Comparison of ENCODE assay signal across 10 mouse cellular contexts in genomic region chr3:96081006-96081405, GRCm38 (mm10). TPM values are rescaled to one million over a fixed set of nuclear protein-coding genes. Genes with fewer than 3 reads are reported as not detected.
DNase-seq lines count a peak whose midpoint lies in the region; ATAC-seq lines count a peak whose summit lies in the region.
"Had no signal": no experiment of that assay in that cellular context is flagged by ENCODE, and none has a peak within 500 bp of the region (broad histone marks: within the 10 kb centered on the region; RNA-seq: fewer than 3 reads in every experiment).

No protein-coding gene starts in this region.

- no peaks in the 10 kb centered on the region for H3K27me3 ChIP-seq in midbrain, embryonic 11.5 days (ENCODE audit: control insufficient read depth, insufficient read depth, low read length)
- H3K27me3 ChIP-seq in midbrain, embryonic 15.5 days (replicated peaks) = no peaks in the 10 kb centered on the region
- H3K27me3 ChIP-seq: heart, embryonic 15.5 days; neural tube, embryonic 13.5 days had no signal

- WGBS in midbrain, embryonic 11.5 days = 78% methylated on average over 1 of the region's 1 CpGs
- WGBS in midbrain, embryonic 15.5 days = 70% methylated on average over 1 of the region's 1 CpGs

- no peaks in the 10 kb centered on the region for H3K4me1 ChIP-seq in midbrain, embryonic 11.5 days (ENCODE audit: control insufficient read depth, insufficient read depth, low read length)
- no peaks in the 10 kb centered on the region for H3K4me1 ChIP-seq in midbrain, embryonic 15.5 days
- H3K4me1 ChIP-seq: neural tube, embryonic 13.5 days had no signal

- no peak overlapping the region for H3K27ac ChIP-seq in midbrain, embryonic 11.5 days (ENCODE audit: low read depth, low read length)
- H3K27ac ChIP-seq in midbrain, embryonic 15.5 days = no peak overlapping the region
- H3K27ac ChIP-seq: heart, embryonic 15.5 days; neural tube, embryonic 13.5 days had no signal

- H3K36me3 ChIP-seq in midbrain, embryonic 11.5 days (ENCODE audit: control insufficient read depth, insufficient read depth, low read length) = no peaks in the 10 kb centered on the region
- no peaks in the 10 kb centered on the region for H3K36me3 ChIP-seq in midbrain, embryonic 15.5 days (replicated peaks)
- H3K36me3 ChIP-seq: heart, embryonic 15.5 days; neural tube, embryonic 13.5 days had no signal

- no peak for ATAC-seq in midbrain, embryonic 11.5 days (ENCODE audit: low FRiP score)
- ATAC-seq in midbrain, embryonic 15.5 days (replicated peaks) = no peak
- peak; percentile 57; the same call in 1 of the 2 replicates for ATAC-seq in erythroid progenitor cell, adult 5-6 weeks (replicated peaks; ENCODE audit: low FRiP score, poor library complexity, severe bottlenecking)
- ATAC-seq in neutrophil, adult 5-6 weeks (ENCODE audit: extremely low read depth, insufficient number of reproducible peaks, low FRiP score, poor library complexity, severe bottlenecking) = peak; percentile 58; the same call in 1 of the 2 replicates

- no peaks in the 10 kb centered on the region for H3K9me3 ChIP-seq in midbrain, embryonic 11.5 days (ENCODE audit: control insufficient read depth, low read length)
- no peaks in the 10 kb centered on the region for H3K9me3 ChIP-seq in midbrain, embryonic 15.5 days
- H3K9me3 ChIP-seq: heart, embryonic 15.5 days; neural tube, embryonic 13.5 days had no signal

- no peak overlapping the region for H3K9ac ChIP-seq in midbrain, embryonic 11.5 days (ENCODE audit: low read length)
- H3K9ac ChIP-seq in midbrain, embryonic 15.5 days = no peak overlapping the region
- H3K9ac ChIP-seq: heart, embryonic 15.5 days; neural tube, embryonic 13.5 days had no signal

- intact Hi-C loops in left cerebral cortex, postnatal 36 days (cut with DNase I) = no loop called here

- no peak overlapping the region for H3K4me2 ChIP-seq in midbrain, embryonic 11.5 days
- no peak overlapping the region for H3K4me2 ChIP-seq in midbrain, embryonic 15.5 days
- H3K4me2 ChIP-seq: heart, embryonic 15.5 days; neural tube, embryonic 13.5 days had no signal

- DNase-seq in adrenal gland, postnatal 14 days = peak; percentile 41
- DNase-seq in adrenal gland, adult 8-10 months = no peak
- peak; percentile 86 for DNase-seq in midbrain, embryonic 11.5 days (ENCODE audit: low spot score, missing footprints)
- DNase-seq in left cerebral cortex, postnatal 36 days (ENCODE audit: low spot score in 2 of 2) = no peak
- DNase-seq in urinary bladder, postnatal 10 days (ENCODE audit: low spot score) = no peak

- no peak overlapping the region for H3K4me3 ChIP-seq in midbrain, embryonic 11.5 days (ENCODE audit: low read depth, low read length)
- H3K4me3 ChIP-seq in midbrain, embryonic 15.5 days = no peak overlapping the region
- H3K4me3 ChIP-seq: heart, embryonic 15.5 days; neural tube, embryonic 13.5 days had no signal

RNA-seq across cellular contexts. Expression of gene Vps45, which starts 22.7 kb away (rescaled TPM):
- total RNA-seq in adrenal gland, postnatal 14 days (2021) = 27.0 and 31.1 TPM in 2 replicates
- 10 to 100 TPM; 29.7 to 49.0 (median 34.9) TPM for total RNA-seq in adrenal gland, adult 8-10 months (2022)
- polyA plus RNA-seq in midbrain, embryonic 11.5 days (2014; fragmentation: Nextera tagmentation; extraction: Ambion mirVana) = 24.7 and 29.5 TPM in 2 replicates
- polyA plus RNA-seq in midbrain, embryonic 15.5 days (2015; fragmentation: Nextera tagmentation; extraction: Ambion mirVana) = 64.4 and 65.6 TPM in 2 replicates
- 9.0 and 32.3 TPM in 2 replicates for total RNA-seq in erythroid progenitor cell, adult 5-6 weeks (2015; ENCODE audit: low replicate concordance)
- 8.2 and 34.4 TPM in 2 replicates for total RNA-seq in erythroid progenitor cell, adult 5-6 weeks (2017; ENCODE audit: low replicate concordance)
- total RNA-seq in neutrophil, adult 5-6 weeks (2017) = 8.4 and 9.7 TPM in 2 replicates
- total RNA-seq in left cerebral cortex, postnatal 36 days (2021) = 10 to 100 TPM; 40.5 to 42.1 TPM

RNA-seq across cellular contexts. Expression of gene Otud7b, which starts 23.3 kb away (rescaled TPM):
- total RNA-seq in adrenal gland, postnatal 14 days (2021) = 31.8 and 40.8 TPM in 2 replicates
- 10 to 100 TPM; 37.8 to 55.2 (median 47.2) TPM for total RNA-seq in adrenal gland, adult 8-10 months (2022)
- 8.8 and 9.4 TPM in 2 replicates for polyA plus RNA-seq in midbrain, embryonic 11.5 days (2014; fragmentation: Nextera tagmentation; extraction: Ambion mirVana)
- polyA plus RNA-seq in midbrain, embryonic 15.5 days (2015; fragmentation: Nextera tagmentation; extraction: Ambion mirVana) = 7.7 and 8.2 TPM in 2 replicates
- total RNA-seq in erythroid progenitor cell, adult 5-6 weeks (2015; ENCODE audit: low replicate concordance) = 4.6 and 9.4 TPM in 2 replicates
- total RNA-seq in erythroid progenitor cell, adult 5-6 weeks (2017; ENCODE audit: low replicate concordance) = 28.5 and 37.6 TPM in 2 replicates
- total RNA-seq in neutrophil, adult 5-6 weeks (2017) = 47.3 and 48.0 TPM in 2 replicates
- 10 to 100 TPM; 28.8 to 32.0 TPM for total RNA-seq in left cerebral cortex, postnatal 36 days (2021)

Comparison
In these comparisons a context has a peak if more than half of its experiments do, and no peak if none do; other contexts are left out.
1. DNase-seq: peak in adrenal gland, postnatal 14 days (single experiment) and midbrain, embryonic 11.5 days (single experiment); none in adrenal gland, adult 8-10 months (single experiment), left cerebral cortex, postnatal 36 days (0 of 2) and urinary bladder, postnatal 10 days (single experiment).
2. ATAC-seq: peak in erythroid progenitor cell, adult 5-6 weeks (single experiment) and neutrophil, adult 5-6 weeks (single experiment); none in midbrain, embryonic 11.5 days (single experiment) and midbrain, embryonic 15.5 days (single experiment).